Mouse (Mus musculus) limb, embryonic 11.5 days (tissue): ENCODE results near the gene Exo5. TPM values are rescaled to one million over a fixed set of nuclear protein-coding genes. Genes with fewer than 3 reads are reported as not detected.

Experiments used
- ATAC-seq: fragments of 200-750 bp; cut with Nextera tagmentation; 2 replicates; pipeline ENCODE4 v1.8.0; 2017; ENCODE audit warnings: low read depth; ENCODE audit not compliant: insufficient number of reproducible peaks, low FRiP score, low TSS enrichment
- DNase-seq: peaks from one replicate; pipeline ENCODE4 v3.0.0-alpha.2; 2015; ENCODE audit warnings: low spot score
- H3K27ac ChIP-seq: fragments of 300-500 bp; sonication (generic); replicated peaks from 2 replicates; pipeline ENCODE4 v1.5.1; 2014; ENCODE audit warnings: low read depth, mild to moderate bottlenecking, low read length
- H3K27me3 ChIP-seq: fragments of 300-500 bp; sonication (generic); 2 replicates; pipeline ENCODE4 v1.6.1; 2014; ENCODE audit warnings: mild to moderate bottlenecking, low read length, mixed read lengths; ENCODE audit not compliant: control insufficient read depth, insufficient read depth
- H3K36me3 ChIP-seq: fragments of 300-500 bp; sonication (generic); 2 replicates; pipeline ENCODE4 v1.6.1; 2014; ENCODE audit warnings: mild to moderate bottlenecking, low read length, moderate library complexity, mixed read lengths; ENCODE audit not compliant: control insufficient read depth, insufficient read depth
- H3K4me1 ChIP-seq: fragments of 300-500 bp; sonication (generic); 2 replicates; pipeline ENCODE4 v1.6.1; 2014; ENCODE audit warnings: low read length, mixed read lengths; ENCODE audit not compliant: control insufficient read depth, insufficient read depth
- H3K4me2 ChIP-seq: fragments of 300-500 bp; sonication (generic); 2 replicates; pipeline ENCODE4 v1.6.1; 2014; ENCODE audit warnings: low read depth, mild to moderate bottlenecking, moderate library complexity; ENCODE audit not compliant: severe bottlenecking
- H3K4me3 ChIP-seq: fragments of 300-500 bp; sonication (generic); 2 replicates; pipeline ENCODE4 v1.5.1; 2014; ENCODE audit warnings: low read depth, low read length
- H3K9ac ChIP-seq: fragments of 300-500 bp; sonication (generic); 2 replicates; pipeline ENCODE4 v1.6.1; 2014; ENCODE audit warnings: mild to moderate bottlenecking, low read length
- H3K9me3 ChIP-seq: fragments of 300-500 bp; sonication (generic); 2 replicates; pipeline ENCODE4 v1.6.1; 2016; ENCODE audit warnings: low read length; ENCODE audit not compliant: control insufficient read depth
- WGBS: fragments of 180-500 bp; shearing (Covaris S2); extraction: QIAGEN DNeasy Blood & Tissue Kit; methylation state at CpG from one replicate; pipeline ENCODE4 v1.1.7; 2014; 5-methylcytosine and 5-hydroxymethylcytosine counted together
- polyA plus RNA-seq: library from polyadenylated mRNA; unstranded; fragments of >200 nt; fragmentation: Nextera tagmentation; extraction: Ambion mirVana; gene quantifications from 2 replicates; pipeline ENCODE4 v1.2.1, GENCODE M21; 2014

Gene Exo5
- polyA plus RNA-seq, 1 experiment from 2014 or later = 34.4 TPM

DNA sequence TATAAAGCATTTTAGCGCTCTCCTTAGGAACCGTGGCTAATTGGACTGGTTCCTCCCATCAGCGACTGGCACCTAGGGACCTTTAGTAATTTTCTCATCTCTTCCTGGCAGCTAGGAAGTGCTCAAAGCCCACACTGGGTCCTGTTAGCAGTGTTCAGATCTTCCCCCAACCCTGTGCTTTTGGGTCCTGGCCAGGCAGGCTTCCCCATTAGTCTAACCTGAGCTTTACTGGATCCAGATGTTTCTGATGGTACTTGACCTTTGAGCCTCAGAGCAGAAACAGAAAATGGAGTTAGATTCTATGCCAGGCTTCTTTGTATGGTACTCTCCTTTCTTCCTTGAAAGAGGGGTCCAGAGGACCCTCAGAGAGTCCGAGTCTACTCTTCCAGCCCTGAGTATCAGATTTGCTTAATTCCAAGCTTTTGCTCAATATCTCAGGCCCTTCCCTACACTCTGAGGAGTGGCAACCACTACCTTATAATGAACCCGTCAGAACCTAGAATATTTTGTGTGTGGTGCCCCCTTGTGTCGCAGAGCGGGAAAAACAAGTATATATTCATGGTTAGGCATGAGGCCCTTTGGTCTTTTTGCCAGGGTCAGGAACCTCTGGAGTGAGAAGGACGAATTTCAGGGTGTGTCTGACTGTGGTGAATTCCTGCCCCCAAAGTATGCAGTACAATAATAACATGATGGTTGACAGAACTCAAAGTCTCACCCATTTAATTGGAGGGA is 37.3 kb downstream of the Exo5 start:
- no peak for ATAC-seq

DNA sequence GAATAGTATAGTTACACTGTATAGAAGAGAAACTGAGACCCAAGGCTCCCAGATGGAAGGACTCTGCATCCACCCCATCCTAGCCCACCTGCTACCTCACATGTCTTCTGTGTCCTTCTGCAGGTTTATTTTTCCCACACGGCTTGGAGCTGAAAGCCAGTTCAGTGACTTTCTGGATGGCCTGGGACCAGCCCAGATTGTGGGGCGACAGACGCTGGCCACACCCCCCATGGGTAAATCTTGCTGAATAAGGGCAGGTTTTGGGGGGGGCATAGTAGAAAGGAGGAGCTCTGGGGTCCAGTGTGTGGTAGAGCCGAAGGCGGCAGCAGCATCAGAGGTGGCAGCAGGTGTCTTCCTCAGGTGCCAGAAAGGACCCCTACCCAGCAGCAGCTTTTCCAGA is 38.0 kb downstream of the Exo5 start:
- no peak for DNase-seq
- Histone ChIP-seq H3K9me3 (no peaks in the 10 kb centered on the region), H3K36me3 (no peaks in the 10 kb centered on the region), H3K4me3 (no peak overlapping the region), H3K27ac (no peak overlapping the region), H3K9ac (no peak overlapping the region), H3K27me3 (no peaks in the 10 kb centered on the region), H3K4me1 (peaks cover 7% of the 10 kb centered on the region), H3K4me2 (no peak overlapping the region)
- ATAC-seq = no peak
- 80% methylated on average over 5 of the region's 5 CpGs for WGBS

More for the DNA sequence above, 37.3 kb downstream of the Exo5 start:
- H3K36me3 ChIP-seq = no peaks in the 10 kb centered on the region
- H3K4me3 ChIP-seq = no peak overlapping the region
- WGBS = 21% methylated on average over 8 of the region's 8 CpGs
- DNase-seq = peak; percentile 77
- H3K9ac ChIP-seq = no peak overlapping the region
- H3K4me2 ChIP-seq = no peak overlapping the region
- no peak overlapping the region for H3K27ac ChIP-seq
- H3K27me3 ChIP-seq = no peaks in the 10 kb centered on the region
- no peaks in the 10 kb centered on the region for H3K9me3 ChIP-seq
- peaks cover 7% of the 10 kb centered on the region for H3K4me1 ChIP-seq

DNA sequence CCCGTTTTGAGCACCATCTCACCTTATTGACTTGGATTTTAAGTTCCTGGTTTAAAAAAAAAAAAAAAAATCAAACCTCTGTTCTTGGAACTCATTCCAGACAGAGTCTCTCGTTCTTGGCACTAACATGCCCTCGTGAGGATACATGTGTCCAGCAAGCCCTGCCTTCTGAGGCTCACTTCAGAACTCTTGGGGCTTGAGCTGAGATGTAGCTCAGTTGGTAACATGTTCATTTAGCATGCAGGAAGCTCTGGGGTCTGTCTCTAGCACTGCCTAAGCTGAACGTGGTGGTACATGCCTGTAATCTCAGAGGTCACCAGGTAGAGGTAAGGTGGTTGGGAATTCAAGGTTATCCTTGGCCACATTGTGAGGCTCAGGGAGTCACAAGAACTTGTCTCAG is 38.7 kb downstream of the Exo5 start:
- Histone ChIP-seq H3K9me3 (no peaks in the 10 kb centered on the region), H3K4me2 (no peak overlapping the region), H3K9ac (no peak overlapping the region), H3K4me1 (peaks cover 7% of the 10 kb centered on the region), H3K4me3 (no peak overlapping the region), H3K27ac (no peak overlapping the region), H3K36me3 (no peaks in the 10 kb centered on the region), H3K27me3 (no peaks in the 10 kb centered on the region)
- no peak for DNase-seq
- WGBS = 42% methylated on average over 4 of the region's 4 CpGs
- no peak for ATAC-seq

GRCm38 (mm10) chr4:120885208-120886120 is 39.4 kb downstream of the Exo5 start:
- H3K27me3 ChIP-seq = no peaks in the 10 kb centered on the region
- 45% methylated on average over 13 of the region's 13 CpGs for WGBS
- no peak for ATAC-seq
- no peak overlapping the region for H3K4me3 ChIP-seq
- H3K36me3 ChIP-seq = no peaks in the 10 kb centered on the region
- no peak for DNase-seq
- no peaks in the 10 kb centered on the region for H3K9me3 ChIP-seq
- no peak overlapping the region for H3K27ac ChIP-seq
- 0 out of 2 replicates have a peak, but pooled peaks cover 1% of the 10 kb centered on the region for H3K4me1 ChIP-seq
- no peak overlapping the region for H3K9ac ChIP-seq
- no peak overlapping the region for H3K4me2 ChIP-seq

DNA sequence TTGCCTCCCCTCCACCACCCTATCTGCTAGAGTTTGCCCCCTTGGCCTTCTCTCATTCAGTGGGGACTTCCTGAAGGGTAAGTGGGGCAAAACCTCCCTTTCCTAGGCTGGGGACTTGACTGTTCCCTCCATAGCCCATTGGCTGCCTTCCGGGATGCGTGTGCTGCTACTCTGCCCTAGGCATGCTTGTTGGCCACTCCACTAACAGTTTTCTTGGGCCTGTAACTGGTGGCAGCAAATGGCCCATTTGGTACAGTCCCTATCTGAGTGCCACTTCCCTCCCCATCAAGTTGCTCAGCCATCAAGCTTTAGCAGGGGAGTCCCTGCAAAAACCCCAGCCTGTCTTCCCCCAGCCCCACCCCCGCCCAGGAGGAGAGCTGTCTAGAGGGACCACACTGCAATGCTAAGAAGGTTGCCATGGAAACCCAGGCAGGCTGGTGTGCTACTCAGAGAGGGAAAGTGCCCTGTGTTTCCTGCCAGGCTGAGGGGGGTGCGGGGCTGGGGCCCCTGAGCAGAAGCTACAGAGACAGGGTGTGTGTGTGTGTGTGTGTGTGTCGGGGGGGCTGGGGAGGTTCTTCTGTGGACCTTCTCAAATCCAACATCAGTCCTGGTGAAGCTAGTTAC is 42.7 kb downstream of the Exo5 start:
- H3K9ac ChIP-seq = no peak overlapping the region
- H3K27ac ChIP-seq = no peak overlapping the region
- H3K4me2 ChIP-seq = no peak overlapping the region
- no peaks in the 10 kb centered on the region for H3K27me3 ChIP-seq
- H3K9me3 ChIP-seq = no peaks in the 10 kb centered on the region
- H3K4me1 ChIP-seq = no peaks in the 10 kb centered on the region
- no peak overlapping the region for H3K4me3 ChIP-seq
- DNase-seq = no peak
- 43% methylated on average over 5 of the region's 5 CpGs for WGBS
- H3K36me3 ChIP-seq = no peaks in the 10 kb centered on the region
- no peak for ATAC-seq

DNA sequence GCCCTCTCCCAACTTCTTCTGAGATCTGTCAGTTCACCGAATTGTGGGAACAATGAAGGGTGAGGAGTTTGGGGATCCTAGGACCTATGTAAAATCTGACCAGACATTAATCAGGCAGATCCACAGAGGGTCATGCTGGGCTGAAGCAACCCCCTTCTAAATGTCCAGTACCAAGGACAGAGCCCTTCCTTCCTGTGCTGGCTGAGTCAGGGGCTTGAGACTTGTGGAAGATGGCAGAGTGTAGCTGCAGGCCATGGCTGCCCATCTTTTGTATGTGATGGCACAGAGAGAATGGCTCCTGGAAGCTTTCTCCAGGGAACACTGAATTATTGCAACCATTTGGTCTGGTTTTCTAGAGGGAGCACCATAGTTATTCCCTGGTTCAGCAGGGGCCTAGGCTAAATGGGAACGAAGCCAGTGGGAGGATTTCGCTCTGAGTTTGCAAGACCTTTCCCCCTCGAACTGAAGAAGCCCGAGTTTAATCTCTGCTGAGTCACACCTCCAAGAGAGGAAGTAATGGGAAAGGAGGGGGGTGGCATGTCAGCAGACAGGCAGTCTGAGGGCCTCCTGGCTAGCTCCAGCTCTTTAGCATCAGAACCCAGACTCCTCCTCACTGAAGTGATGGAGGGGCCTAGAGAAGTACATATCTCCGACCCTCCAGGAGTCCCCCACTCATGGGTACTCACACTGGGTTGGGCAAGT is 43.9 kb downstream of the Exo5 start:
- H3K36me3 ChIP-seq = no peaks in the 10 kb centered on the region
- no peaks in the 10 kb centered on the region for H3K27me3 ChIP-seq
- H3K4me2 ChIP-seq = no peak overlapping the region
- no peaks in the 10 kb centered on the region for H3K4me1 ChIP-seq
- DNase-seq = no peak
- no peak overlapping the region for H3K27ac ChIP-seq
- no peak for ATAC-seq
- whole genome bisulfite sequencing = 58% methylated on average over 6 of the region's 6 CpGs
- H3K9me3 ChIP-seq = no peaks in the 10 kb centered on the region
- H3K9ac ChIP-seq = no peak overlapping the region
- no peak overlapping the region for H3K4me3 ChIP-seq

GRCm38 (mm10) chr4:120879386-120879785 is 45.4 kb downstream of the Exo5 start:
- WGBS = 18% methylated on average over 4 of the region's 4 CpGs
- no peaks in the 10 kb centered on the region for H3K4me1 ChIP-seq
- H3K9me3 ChIP-seq = no peaks in the 10 kb centered on the region
- ATAC-seq (no peak), DNase-seq (no peak)
- H3K27ac ChIP-seq = no peak overlapping the region
- no peak overlapping the region for H3K9ac ChIP-seq
- no peak overlapping the region for H3K4me2 ChIP-seq
- H3K4me3 ChIP-seq = no peak overlapping the region
- no peaks in the 10 kb centered on the region for H3K36me3 ChIP-seq
- no peaks in the 10 kb centered on the region for H3K27me3 ChIP-seq

GRCm38 (mm10) chr4:120878728-120879127 is 46.1 kb downstream of the Exo5 start:
- no peaks in the 10 kb centered on the region for H3K27me3 ChIP-seq
- no peak for ATAC-seq
- H3K4me1 ChIP-seq = no peaks in the 10 kb centered on the region
- no peak for DNase-seq
- H3K36me3 ChIP-seq = no peaks in the 10 kb centered on the region
- H3K9ac ChIP-seq = no peak overlapping the region
- H3K4me2 ChIP-seq = no peak overlapping the region
- no peaks in the 10 kb centered on the region for H3K9me3 ChIP-seq
- 66% methylated on average over 3 of the region's 3 CpGs for WGBS
- H3K27ac ChIP-seq = no peak overlapping the region
- H3K4me3 ChIP-seq = no peak overlapping the region
